Mouse (Mus musculus) neural tube, embryonic 11.5 days (tissue): ENCODE results near the gene Ercc8. TPM values are rescaled to one million over a fixed set of nuclear protein-coding genes. Genes with fewer than 3 reads are reported as not detected.

Experiments
- ATAC-seq: fragments of 200-750 bp; cut with Nextera tagmentation; 2 replicates; pipeline ENCODE4 v1.8.0; 2017; ENCODE audit warnings: moderate number of reproducible peaks, mild to moderate bottlenecking, moderate TSS enrichment, moderate library complexity; ENCODE audit not compliant: insufficient read depth, low FRiP score, low TSS enrichment
- DNase-seq: peaks from one replicate; pipeline ENCODE4 v3.0.0-alpha.2; 2015; ENCODE audit warnings: low spot score
- H3K27ac ChIP-seq: fragments of 300-500 bp; sonication (generic); 2 replicates; pipeline ENCODE4 v1.5.1; 2014; ENCODE audit warnings: low read depth, mild to moderate bottlenecking, low read length
- H3K27me3 ChIP-seq: fragments of 300-500 bp; sonication (generic); 2 replicates; pipeline ENCODE4 v1.6.1; 2014; ENCODE audit warnings: mild to moderate bottlenecking, low read length, mixed read lengths; ENCODE audit not compliant: control insufficient read depth, insufficient read depth
- H3K36me3 ChIP-seq: fragments of 300-500 bp; sonication (generic); 2 replicates; pipeline ENCODE4 v1.6.1; 2014; ENCODE audit warnings: mild to moderate bottlenecking, low read length, moderate library complexity, mixed read lengths; ENCODE audit not compliant: control insufficient read depth, insufficient read depth
- H3K4me1 ChIP-seq: fragments of 300-500 bp; sonication (generic); 2 replicates; pipeline ENCODE4 v1.6.1; 2014; ENCODE audit warnings: low read length, mixed read lengths; ENCODE audit not compliant: control insufficient read depth, insufficient read depth
- H3K4me2 ChIP-seq: fragments of 300-500 bp; sonication (generic); 2 replicates; pipeline ENCODE4 v1.6.1; 2014; ENCODE audit warnings: low read depth, mild to moderate bottlenecking, moderate library complexity
- H3K4me3 ChIP-seq: fragments of 300-500 bp; sonication (generic); 2 replicates; pipeline ENCODE4 v1.5.1; 2014; ENCODE audit warnings: low read depth, low read length
- H3K9ac ChIP-seq: fragments of 300-500 bp; sonication (generic); 2 replicates; pipeline ENCODE4 v1.6.1; 2014; ENCODE audit warnings: mild to moderate bottlenecking, low read length
- H3K9me3 ChIP-seq: fragments of 300-500 bp; sonication (generic); 2 replicates; pipeline ENCODE4 v1.6.1; 2016; ENCODE audit warnings: low read length; ENCODE audit not compliant: control insufficient read depth
- WGBS: fragments of 180-500 bp; shearing (Covaris S2); extraction: QIAGEN DNeasy Blood & Tissue Kit; methylation state at CpG from one replicate; pipeline ENCODE4 v1.1.7; 2014; 5-methylcytosine and 5-hydroxymethylcytosine counted together
- polyA plus RNA-seq: library from polyadenylated mRNA; unstranded; fragments of >200 nt; fragmentation: Nextera tagmentation; extraction: Ambion mirVana; gene quantifications from 2 replicates; pipeline ENCODE4 v1.2.1, GENCODE M21; 2014

The Ercc8 gene
- polyA plus RNA-seq, 1 experiment from 2014 or later: 25.1 TPM

- peak; percentile 25; the same call in 1 of the 2 replicates for ATAC-seq
Observed at GRCm38 (mm10) chr13:108124096-108124495, 34.4 kb upstream of the Ercc8 start.

GRCm38 (mm10) chr13:108126246-108126645 is 32.3 kb upstream of the Ercc8 start:
- no peak for ATAC-seq
- no peak overlapping the region for H3K4me2 ChIP-seq
- no peaks in the 10 kb centered on the region for H3K27me3 ChIP-seq

More at GRCm38 (mm10) chr13:108124096-108124495, 34.4 kb upstream of the Ercc8 start:
- Histone ChIP-seq H3K4me3 (no peak overlapping the region), H3K36me3 (no peaks in the 10 kb centered on the region), H3K4me2 (no peak overlapping the region), H3K27ac (no peak overlapping the region), H3K9ac (no peak overlapping the region), H3K27me3 (no peaks in the 10 kb centered on the region), H3K9me3 (no peaks in the 10 kb centered on the region), H3K4me1 (peaks cover 3% of the 10 kb centered on the region; the same call in 1 of the 2 replicates)
- 74% methylated on average over 11 of the region's 11 CpGs for WGBS
- no peak for DNase-seq

GRCm38 (mm10) chr13:108127130-108127529 is 31.4 kb upstream of the Ercc8 start:
- H3K4me2 ChIP-seq: no peak overlapping the region
- no peaks in the 10 kb centered on the region for H3K27me3 ChIP-seq
- ATAC-seq: no peak
- H3K9me3 ChIP-seq: no peaks in the 10 kb centered on the region
- DNase-seq: peak; percentile 68
- WGBS: 13% methylated on average over 1 of the region's 1 CpGs
- peaks cover 3% of the 10 kb centered on the region; the same call in 1 of the 2 replicates for H3K4me1 ChIP-seq
- H3K36me3 ChIP-seq: no peaks in the 10 kb centered on the region
- H3K27ac ChIP-seq: no peak overlapping the region
- no peak overlapping the region for H3K4me3 ChIP-seq
- H3K9ac ChIP-seq: no peak overlapping the region

More at GRCm38 (mm10) chr13:108126246-108126645, 32.3 kb upstream of the Ercc8 start:
- no peaks in the 10 kb centered on the region for H3K9me3 ChIP-seq
- no peak overlapping the region for H3K27ac ChIP-seq
- peaks cover 3% of the 10 kb centered on the region; the same call in 1 of the 2 replicates for H3K4me1 ChIP-seq
- no peaks in the 10 kb centered on the region for H3K36me3 ChIP-seq
- H3K4me3 ChIP-seq: no peak overlapping the region
- no peak overlapping the region for H3K9ac ChIP-seq
- WGBS: 95% methylated on average over 2 of the region's 2 CpGs
- no peak for DNase-seq

GRCm38 (mm10) chr13:108127883-108128282 is 30.6 kb upstream of the Ercc8 start:
- DNase-seq (no peak), ATAC-seq (no peak)
- WGBS: 83% methylated on average over 1 of the region's 1 CpGs
- Histone ChIP-seq H3K4me1 (peaks cover 3% of the 10 kb centered on the region; the same call in 1 of the 2 replicates), H3K9ac (no peak overlapping the region), H3K27me3 (no peaks in the 10 kb centered on the region), H3K4me3 (no peak overlapping the region), H3K36me3 (no peaks in the 10 kb centered on the region), H3K4me2 (no peak overlapping the region), H3K9me3 (no peaks in the 10 kb centered on the region), H3K27ac (no peak overlapping the region)

GRCm38 (mm10) chr13:108129070-108129469 is 29.5 kb upstream of the Ercc8 start:
- Histone ChIP-seq H3K4me1 (no peaks in the 10 kb centered on the region), H3K4me3 (no peak overlapping the region), H3K9me3 (no peaks in the 10 kb centered on the region), H3K27me3 (no peaks in the 10 kb centered on the region), H3K4me2 (no peak overlapping the region), H3K27ac (no peak overlapping the region), H3K9ac (no peak overlapping the region), H3K36me3 (no peaks in the 10 kb centered on the region)
- 65% methylated on average over 7 of the region's 7 CpGs for WGBS
- no peak for DNase-seq
- ATAC-seq: no peak

- DNase-seq (no peak), ATAC-seq (no peak)
- no peaks in the 10 kb centered on the region for H3K36me3 ChIP-seq
- no peaks in the 10 kb centered on the region for H3K4me1 ChIP-seq
- WGBS: 93% methylated on average over 5 of the region's 5 CpGs
- H3K9me3 ChIP-seq: no peaks in the 10 kb centered on the region
- H3K4me2 ChIP-seq: no peak overlapping the region
- no peak overlapping the region for H3K4me3 ChIP-seq
- H3K27me3 ChIP-seq: no peaks in the 10 kb centered on the region
- H3K27ac ChIP-seq: no peak overlapping the region
- H3K9ac ChIP-seq: no peak overlapping the region
Observed at GRCm38 (mm10) chr13:108130737-108131136, 27.8 kb upstream of the Ercc8 start.

GRCm38 (mm10) chr13:108132031-108132819 is 26.3 kb upstream of the Ercc8 start:
- Histone ChIP-seq H3K9ac (no peak overlapping the region), H3K27me3 (no peaks in the 10 kb centered on the region), H3K9me3 (no peaks in the 10 kb centered on the region), H3K4me1 (no peaks in the 10 kb centered on the region), H3K4me2 (no peak overlapping the region), H3K4me3 (no peak overlapping the region), H3K27ac (no peak overlapping the region), H3K36me3 (no peaks in the 10 kb centered on the region)
- no peak for DNase-seq
- WGBS: 84% methylated on average over 6 of the region's 6 CpGs
- ATAC-seq: no peak

- H3K4me2 ChIP-seq: no peak overlapping the region
- H3K27ac ChIP-seq: no peak overlapping the region
- no peak overlapping the region for H3K4me3 ChIP-seq
- DNase-seq (no peak), ATAC-seq (no peak)
- H3K27me3 ChIP-seq: no peaks in the 10 kb centered on the region
- no peaks in the 10 kb centered on the region for H3K9me3 ChIP-seq
- H3K36me3 ChIP-seq: no peaks in the 10 kb centered on the region
- 90% methylated on average over 6 of the region's 6 CpGs for WGBS
- no peak overlapping the region for H3K9ac ChIP-seq
- no peaks in the 10 kb centered on the region for H3K4me1 ChIP-seq
Observed at GRCm38 (mm10) chr13:108135617-108136016, 22.9 kb upstream of the Ercc8 start.

GRCm38 (mm10) chr13:108138403-108138977 is 20.0 kb upstream of the Ercc8 start:
- Histone ChIP-seq H3K27ac (no peak overlapping the region), H3K9me3 (no peaks in the 10 kb centered on the region), H3K36me3 (no peaks in the 10 kb centered on the region), H3K9ac (no peak overlapping the region), H3K27me3 (no peaks in the 10 kb centered on the region), H3K4me2 (no peak overlapping the region), H3K4me1 (no peaks in the 10 kb centered on the region), H3K4me3 (no peak overlapping the region)
- ATAC-seq: no peak
- no peak for DNase-seq
- 92% methylated on average over 5 of the region's 5 CpGs for WGBS
